Mouse (Mus musculus) frontal cortex, postnatal 36 days (tissue): Measurements from ENCODE around the gene Acoxl.
"Not testable (repeated sequence)": the region's sequence is repeated elsewhere in the genome, so short reads cannot be mapped to it uniquely, and the experiment has no call there.

Experiments
- DNase-seq, 2 experiments: peaks; one replicate each; pipeline ENCODE4 v3.0.0; 2022; ENCODE audit warnings: low spot score in 2 of 2

Gene Acoxl

DNA sequence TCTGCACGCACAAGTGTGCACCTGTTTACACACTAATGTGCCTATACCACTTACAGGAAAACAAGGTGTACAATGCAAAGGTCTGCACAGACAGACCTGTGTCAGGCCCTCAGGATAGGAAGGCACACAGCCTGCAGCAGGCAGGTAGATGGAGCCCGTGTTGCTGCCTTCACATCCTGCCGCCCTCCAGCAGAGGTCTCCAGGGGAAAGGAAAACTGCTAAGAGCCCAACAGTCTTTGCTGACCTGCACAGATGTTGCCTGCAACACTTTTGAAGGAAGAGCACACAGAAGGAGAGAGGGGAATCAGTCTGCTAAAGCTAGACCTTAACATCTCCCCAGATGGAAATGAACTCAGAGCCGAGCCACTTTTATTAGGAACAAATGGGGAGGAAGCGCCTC lies 240.2 kb downstream of the Acoxl start:
- no peak for DNase-seq

DNA sequence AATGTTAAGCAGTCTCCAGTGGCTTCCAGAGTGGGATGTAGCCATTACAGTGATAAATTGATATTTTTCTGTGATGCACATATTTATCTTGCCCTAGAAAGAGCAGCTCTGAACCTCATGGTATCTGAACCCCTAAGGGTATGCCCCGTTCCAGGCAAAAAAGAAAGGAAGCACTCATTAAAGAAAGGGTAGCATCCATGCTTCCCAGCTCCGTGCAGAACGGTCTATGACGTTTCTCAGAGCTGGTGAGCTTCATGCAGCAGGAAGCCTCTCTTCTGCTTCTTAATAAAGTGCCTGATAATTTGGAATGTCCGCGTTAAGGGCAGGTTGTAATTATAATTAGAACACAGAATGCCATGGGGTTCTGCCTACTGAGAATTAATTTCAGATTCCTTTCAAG lies 240.6 kb downstream of the Acoxl start:
- DNase-seq = no peak

DNA sequence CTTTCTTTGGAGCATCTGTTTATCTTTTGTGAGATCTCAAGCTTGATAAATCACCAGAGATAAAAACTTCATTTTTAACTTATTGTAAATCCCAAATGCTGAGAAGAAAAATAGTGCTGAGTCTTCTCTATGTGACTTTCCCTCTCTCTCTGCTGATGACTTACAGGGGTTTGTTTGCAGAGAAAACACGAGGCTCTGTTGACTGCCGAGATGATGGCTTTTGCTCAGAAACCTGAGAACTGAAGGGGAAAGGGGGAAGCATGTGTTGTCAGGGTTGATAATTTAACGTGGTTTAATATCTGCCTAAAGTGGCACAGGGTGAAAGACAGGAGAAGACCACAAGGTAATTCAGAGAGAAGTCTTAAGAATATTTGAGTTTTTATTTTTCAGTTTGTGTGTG lies 245.2 kb downstream of the Acoxl start:
- DNase-seq = no peak

DNA sequence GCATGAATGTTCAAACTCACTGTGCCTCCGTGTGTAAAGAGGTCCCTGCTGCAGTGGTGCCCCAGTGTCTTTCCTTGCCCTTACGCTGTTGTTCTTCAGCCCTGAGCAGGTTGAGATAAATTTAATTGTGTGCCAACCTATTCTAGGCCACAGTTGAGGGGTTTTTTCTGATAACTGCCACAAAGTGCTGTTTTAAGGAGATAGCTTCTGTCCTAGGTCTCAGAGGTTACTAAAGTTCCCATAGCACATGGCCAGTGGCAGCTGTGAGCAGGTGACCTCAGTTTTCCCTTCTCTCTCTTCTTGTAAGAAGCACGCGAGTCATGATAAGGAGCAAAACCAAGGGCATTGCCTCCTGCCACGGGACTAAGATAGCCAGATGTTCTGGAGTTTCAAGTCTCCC lies 245.9 kb downstream of the Acoxl start:
- no peak for DNase-seq

DNA sequence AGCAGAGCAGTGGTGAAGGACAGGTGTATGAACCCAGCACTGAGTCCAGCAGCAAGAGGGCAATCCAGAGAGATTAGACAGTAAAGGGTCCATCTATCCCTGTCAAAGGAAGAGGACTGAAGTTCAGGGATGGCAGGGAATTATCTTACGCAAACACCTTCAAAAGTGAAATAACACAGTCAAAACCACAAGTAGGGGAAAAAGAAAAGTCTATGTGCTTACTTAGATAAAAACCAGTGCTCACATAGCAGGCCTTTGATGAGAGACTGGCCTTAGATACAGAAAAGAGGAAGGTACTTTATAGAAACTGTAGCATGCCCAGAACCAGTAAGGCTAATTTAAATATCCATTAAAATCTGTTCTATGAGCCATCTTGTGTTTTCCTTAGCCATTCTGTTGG lies 246.8 kb downstream of the Acoxl start:
- DNase-seq = no peak

DNA sequence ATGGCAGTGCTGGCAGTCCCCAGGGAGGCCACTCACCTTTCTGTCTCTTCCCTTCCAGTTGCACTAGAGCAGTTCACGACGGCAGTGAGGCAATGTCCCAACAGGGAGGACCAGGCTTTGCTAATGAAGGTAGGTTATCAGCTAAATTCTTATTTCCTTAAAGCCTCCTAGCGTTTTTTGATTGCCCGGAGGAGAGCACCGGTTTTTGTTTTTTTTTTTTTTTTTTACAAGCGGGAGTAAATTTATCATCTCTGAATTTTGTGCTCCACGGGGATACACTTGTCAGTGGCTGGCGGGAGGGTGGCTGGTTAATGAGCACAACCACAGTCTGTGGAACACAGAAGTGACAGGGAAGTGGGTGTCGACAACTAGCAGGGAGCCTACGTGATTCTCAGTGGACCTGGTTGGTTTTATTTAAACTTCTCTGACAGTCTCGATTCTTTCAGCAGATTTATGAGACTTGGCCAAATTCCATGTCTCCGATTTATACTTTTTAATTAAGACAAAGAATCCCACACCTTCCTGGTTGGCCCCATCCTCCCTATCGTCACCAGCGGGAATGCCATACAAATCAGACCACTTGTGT lies 247.7 kb downstream of the Acoxl start:
- peak; percentile 26 to 28 for DNase-seq

DNA sequence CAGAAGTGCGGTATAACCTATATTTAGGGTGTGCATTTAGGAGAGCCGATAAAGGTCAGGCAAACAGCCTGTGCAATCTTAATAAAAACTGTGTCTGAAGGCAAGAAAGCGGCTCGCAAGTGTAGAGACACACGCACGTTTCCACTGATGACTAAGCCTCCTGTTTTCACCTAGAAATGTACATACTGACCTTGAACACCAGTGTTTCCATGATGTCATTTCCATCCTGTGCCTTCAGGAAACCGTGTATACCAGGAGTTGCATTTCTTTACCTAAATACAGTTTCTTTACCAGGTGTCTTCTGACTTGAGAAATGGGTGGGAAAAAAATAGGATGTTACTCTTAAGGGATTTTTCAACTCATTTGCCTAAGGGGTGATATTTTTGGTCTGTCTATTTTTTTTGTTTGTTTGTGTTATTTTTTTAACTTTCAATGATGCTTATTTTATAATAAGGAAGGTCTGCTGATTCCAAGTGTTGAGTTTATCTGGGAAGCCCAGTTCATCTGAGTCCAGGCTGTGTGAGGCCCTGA lies 248.4 kb downstream of the Acoxl start:
- no peak for DNase-seq

DNA sequence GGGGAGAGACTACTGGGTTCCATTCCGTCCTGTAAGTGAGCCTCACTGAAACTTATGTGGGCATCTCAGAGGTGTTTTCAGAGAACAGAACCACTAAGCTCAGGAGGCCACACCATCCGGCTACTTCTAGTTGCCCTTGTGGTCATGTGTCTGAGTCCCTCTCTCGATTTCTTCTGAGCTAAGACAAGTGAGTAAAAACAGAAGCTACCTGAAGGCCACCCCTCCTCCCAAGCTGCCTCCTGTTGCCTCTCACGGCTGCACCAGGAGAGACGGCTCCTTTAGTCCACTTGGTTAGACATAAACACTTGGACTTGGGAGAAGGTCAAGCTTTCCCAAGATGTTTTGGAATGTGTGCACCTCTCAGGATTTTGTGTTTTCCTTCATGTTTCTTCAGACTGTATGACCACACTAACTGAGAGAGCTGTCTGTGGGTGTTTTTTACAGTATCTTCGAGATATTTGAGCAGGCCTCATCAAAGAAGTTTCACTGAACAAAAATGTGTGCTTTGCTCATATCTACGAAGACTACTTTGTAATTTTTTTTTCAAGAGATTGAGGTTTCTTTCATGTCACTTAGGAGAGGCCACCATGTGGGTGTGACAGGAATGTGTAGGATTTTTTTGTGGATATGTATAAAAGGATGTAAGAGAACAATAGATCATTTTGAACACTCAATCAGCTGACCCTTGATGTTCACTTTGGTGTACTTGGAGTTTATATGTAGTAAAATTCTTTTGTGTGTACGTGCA lies 249.3 kb downstream of the Acoxl start:
- no peak for DNase-seq

DNA sequence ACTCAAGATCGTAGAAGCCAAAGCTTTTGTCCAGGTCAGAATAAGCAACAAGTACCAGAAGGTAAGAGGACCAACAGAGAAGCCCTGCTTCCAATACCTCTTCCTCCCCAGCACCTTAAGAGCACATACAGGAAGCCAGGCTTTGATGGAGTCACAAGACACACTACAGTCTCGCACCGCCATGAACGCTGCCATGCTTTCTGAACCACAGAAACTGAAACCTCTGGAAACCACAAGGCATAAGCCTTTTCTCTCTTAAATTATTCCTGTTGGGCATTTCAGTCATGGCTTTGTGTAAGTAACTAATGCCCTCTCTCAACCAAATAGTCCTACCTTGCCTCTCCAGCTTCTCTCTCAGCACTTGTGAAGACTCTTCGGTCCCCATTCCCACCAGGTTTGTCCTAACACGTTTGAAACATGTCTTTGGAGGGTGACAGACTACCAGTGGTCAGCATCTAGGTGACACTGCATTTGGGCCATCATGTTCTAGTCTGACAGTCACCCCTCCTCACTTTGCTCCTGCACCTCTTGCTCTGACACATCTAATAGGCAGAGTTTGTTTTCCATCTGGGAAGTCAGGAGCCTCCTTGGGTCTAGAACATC lies 251.7 kb downstream of the Acoxl start:
- no peak for DNase-seq

DNA sequence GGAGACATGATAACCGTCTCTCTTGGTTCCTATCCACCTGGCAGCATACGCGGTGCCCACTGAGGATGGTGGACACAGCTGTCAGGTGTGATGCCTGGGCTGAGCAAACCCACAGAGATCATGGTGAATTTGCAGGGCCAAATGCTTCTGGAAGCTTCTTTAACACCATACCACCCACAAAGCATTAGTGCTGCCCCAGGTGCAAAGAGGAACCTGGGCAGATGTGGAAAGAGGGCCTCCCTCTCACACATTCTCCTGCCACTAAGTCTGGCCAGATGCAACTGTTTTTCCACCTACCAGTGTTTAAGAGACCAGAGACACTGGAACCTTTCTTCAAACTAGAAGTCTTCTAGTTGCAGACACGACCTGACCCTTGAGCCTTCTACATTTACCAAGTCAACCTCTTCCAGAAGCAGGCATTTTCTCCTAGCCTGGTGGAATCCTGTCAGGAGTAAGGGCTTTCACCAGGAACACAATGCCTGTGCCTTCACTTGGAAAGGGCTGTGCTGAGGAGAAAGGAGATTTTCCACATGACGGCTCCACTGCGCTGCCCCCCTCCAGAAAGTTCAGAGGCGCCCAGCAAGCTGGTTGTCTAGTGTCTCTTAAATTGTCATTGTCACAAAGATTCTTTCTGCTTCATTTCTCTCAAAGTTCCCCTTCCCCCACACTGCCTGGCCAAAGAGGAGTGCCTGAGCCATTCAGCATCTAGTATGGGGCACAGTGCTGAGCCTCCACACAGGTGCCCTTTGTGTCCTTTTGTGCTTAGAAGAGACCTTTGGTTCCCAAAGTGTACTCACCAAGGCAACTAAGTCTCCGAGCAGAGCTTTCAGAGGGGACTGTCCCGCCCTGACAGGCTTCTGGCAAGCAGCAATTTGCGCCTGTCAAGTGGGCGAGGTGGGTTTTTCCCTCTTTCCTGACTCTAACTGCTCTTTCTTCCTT lies 253.0 kb downstream of the Acoxl start:
- DNase-seq = no peak

DNA sequence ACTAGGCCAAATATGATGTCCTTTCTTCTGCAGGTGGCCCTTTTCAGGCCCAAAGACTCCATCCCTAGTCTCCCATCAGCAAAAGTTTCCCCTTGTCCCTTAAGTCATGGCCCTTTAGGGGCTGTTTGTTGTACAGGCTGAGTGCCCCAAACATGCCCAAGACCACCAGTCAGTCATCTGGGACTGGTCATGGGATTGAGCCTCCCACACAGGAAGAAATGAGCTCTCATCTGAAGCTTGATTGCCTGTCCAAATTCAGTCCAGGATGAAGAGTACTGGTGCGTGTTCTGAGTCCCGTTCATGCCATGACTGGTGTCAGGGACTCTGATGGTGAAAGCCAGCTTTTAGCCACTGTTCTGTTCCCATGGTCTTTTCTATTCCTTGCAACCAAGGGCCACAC lies 253.8 kb downstream of the Acoxl start:
- no peak for DNase-seq

DNA sequence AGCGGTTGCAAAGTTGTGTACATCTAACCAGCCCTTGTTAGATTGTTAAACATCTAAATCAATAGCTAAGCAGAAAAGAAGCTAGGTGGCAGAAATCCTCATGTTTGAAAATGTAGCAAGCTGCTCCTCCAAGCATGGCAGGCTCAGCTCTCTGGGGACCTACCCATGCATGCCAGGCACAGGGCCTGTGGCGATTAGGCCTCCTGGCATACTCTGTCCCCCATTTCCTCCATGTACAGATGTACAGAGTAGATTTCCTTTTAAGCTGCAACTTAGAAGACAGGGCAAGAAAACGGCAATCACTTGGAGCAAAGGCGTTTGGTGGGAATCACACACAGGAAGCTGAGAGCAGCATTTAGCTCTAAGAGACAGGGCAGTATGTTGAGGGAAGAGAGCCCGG lies 255.5 kb downstream of the Acoxl start:
- no peak for DNase-seq

DNA sequence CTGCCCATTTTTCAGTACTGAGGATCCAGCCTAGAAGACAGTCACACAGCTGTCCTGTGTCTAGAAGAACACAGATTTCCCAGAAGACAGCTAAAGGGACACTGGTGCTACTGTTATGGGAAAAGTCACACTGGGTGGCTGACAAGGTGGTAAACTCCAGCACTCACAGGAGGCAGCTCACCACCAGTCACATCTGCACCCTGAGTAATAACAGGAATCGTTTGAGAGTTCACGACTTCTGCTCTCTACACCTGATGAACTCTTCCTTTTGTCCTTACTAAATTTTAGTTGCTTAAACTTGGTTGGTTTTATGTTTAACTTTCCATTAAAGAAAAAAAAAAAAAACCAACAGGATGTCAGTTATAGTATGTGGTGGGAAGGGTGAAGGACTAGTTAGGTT lies 255.9 kb downstream of the Acoxl start:
- DNase-seq = no peak

DNA sequence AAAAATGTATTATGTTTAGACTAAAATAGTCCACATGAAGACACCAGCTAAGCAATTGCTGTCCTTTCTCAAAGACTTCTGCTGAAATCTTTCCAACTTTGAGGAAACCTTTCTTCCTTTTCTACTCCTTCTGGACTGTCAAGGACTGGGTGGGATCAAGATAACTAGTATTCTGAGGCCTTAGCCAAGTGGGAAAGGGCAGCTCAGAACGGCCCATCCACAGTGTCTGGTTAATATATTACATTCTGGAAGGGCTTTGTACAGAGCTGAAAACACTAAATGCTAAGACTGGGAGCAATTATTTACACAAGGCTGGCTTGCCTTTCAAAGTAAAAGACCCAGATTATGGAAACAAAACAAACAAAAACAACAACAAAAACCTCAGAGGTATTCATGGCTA lies 256.6 kb downstream of the Acoxl start:
- no peak for DNase-seq

DNA sequence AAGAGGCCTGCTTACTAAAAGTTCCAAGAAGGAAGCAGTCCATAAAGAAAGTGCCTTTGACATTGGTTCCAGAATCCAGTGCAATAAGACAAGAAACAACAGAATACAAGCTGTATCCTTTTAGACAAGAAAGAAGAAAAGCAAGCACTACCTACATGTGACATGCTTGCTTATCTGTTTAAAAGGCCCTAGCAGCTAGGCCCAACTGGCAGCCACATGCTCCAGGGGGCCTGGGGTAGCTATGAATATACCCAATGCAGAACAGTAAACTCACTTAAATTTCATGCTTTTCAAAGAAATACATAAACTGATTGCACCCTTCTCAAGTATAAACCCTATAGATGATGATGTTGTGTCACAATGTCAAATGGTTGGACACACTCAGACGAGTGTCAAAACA lies 257.4 kb downstream of the Acoxl start:
- no peak for DNase-seq

DNA sequence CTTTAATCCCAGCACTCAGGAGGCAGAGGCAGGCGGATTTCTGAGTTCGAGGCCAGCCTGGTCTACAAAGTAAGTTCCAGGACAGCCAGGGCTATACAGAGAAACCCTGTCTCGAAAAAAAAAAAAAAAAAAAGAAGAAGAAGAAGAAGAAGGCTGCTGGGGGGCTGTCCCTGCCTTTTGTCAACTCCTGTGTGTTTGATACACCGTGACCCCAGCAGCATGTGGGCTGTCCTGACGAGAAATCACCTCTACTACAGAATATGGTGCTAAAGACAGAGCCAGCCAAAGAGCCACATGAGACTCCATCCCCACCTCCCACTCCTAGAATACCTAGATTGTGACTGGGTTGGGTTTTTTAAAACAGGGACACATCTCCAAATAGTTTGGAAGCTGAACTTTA lies 259.4 kb downstream of the Acoxl start:
- DNase-seq = not testable (repeated sequence)

DNA sequence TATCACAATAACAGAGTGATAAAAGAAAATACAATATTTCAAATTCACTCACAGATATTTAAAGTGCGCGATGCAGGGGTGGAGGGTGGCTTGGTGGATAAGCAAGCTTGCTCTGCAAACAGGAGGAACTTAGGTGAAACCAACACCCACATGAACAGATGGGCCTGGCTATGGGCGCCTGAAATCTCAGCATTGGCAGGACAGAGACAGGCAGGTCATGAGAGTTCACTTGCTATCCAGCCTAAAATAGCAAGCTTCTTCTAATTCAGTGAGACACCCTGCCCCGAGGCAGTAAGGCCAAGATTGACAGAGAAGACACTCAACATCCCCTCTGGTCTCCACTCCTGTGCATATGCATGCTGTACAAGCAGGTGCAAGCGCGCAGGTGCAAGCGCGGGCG lies 263.4 kb downstream of the Acoxl start:
- no peak for DNase-seq

DNA sequence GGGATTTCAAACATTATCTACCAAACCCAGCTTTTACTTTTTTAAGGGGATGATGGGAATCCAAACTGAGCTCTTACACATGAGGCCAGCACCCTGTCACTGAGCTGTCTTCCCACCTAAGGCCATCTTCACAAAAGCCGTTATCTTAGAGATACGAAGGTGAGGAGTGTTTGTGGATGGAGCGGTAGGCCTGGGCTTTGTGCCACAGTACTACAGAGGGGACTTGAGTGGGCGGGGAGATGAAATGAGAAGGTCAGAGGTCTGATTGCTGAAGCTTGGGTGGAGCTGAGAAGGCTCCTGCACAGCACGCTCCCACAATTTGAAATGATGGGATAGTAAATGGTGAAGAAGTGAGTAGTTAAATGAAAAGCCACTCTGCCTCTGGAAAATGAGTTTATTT lies 266.1 kb downstream of the Acoxl start:
- DNase-seq = no peak

DNA sequence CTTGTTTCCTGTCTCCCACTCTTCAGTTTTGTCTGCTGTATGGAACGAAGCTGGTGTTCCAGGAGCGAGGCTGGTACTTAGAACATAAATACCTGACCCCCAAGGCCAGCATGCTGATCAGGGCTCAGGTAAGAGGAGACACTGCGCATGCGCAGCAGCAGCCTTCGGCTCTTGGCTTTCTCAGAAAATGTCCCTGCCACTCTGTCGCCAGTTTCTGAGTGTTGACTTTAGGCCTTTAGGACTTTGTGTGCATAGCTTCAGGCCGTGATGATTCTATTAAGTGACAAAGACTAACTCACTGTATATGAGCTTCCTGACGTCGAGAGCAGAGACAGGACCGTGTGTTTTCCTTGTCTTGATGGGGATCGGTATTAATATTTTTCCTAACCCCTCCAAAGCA lies 267.0 kb downstream of the Acoxl start:
- DNase-seq = no peak

DNA sequence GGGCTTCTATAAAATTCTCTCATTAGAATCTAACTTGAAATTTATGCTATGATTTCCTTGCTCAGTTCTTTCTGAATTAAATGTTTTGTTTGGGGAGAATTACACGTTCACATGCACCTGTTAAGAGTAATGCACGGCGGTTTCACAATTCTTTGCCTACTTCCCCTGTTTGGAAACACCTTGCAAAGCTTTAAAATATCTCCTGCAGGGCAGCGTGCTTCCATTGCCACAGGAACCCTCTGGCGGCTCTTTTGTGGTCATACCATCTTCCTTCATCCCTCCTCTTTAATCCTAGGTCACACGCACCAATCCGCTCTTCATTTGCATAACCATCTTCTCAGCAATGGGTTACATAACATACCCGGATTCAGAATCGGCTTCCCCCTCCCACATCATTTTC lies 272.9 kb downstream of the Acoxl start:
- no peak for DNase-seq

DNA sequence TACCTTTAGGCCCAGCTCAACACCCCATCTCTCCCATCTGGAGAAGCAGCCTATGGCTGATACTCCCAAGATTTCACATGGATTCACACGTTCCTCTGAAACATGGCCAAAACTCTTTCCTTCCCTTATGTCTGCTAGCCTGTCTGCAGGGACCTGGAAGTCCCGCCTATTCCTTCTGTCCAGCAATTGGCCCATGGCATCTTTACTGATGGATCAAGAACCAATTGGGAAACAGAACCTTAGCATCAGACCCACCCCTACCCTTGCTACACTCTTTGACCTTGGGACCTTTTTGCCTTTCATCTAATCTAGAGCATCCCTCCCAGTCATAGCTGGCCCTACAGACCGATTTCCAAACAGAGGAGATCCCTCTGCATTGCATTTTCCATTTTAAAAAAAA lies 275.9 kb downstream of the Acoxl start:
- no peak for DNase-seq

DNA sequence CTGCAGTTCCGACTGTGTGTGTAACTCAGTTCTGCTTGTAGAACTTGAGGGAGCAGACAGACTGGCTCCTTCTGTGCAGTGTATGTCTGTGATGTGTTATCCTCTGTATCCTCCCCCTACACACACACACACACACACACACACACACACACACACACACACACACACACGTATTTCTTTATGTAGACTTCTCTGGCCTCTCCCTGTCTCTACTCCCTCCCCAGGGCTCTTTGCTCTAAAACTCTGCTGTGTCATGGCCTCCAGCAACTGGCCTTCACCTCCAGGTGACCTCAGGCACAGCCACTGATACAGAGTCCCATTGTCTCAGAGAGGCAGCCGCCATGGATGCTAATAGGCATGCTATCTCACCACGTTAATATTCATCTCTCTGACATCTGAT lies 276.9 kb downstream of the Acoxl start:
- no peak for DNase-seq
